Mouse (Mus musculus) gastrocnemius, postnatal 36 days (tissue): ENCODE measurements around the gene Saa3. TPM values are rescaled to one million over a fixed set of nuclear protein-coding genes. Genes with fewer than 3 reads are reported as not detected.
"Not testable (repeated sequence)": the region's sequence is repeated elsewhere in the genome, so short reads cannot be mapped to it uniquely, and the experiment has no call there.

ENCODE experiments used
- DNase-seq, 2 experiments: peaks; one replicate each; pipeline ENCODE4 v3.0.0; 2022
- intact Hi-C: fragments of 180-260 bp; cut with DNase I; formaldehyde crosslinking; loops from one replicate; pipeline ENCODE4 v1.15.1; 2025
- total RNA-seq, 2 experiments: library from RNA; stranded (reverse); gene quantifications; 2 replicates each; pipeline ENCODE4 v1.2.3; 2021

Gene Saa3
- total RNA-seq, 2 experiments from 2014 or later: not detected

DNA sequence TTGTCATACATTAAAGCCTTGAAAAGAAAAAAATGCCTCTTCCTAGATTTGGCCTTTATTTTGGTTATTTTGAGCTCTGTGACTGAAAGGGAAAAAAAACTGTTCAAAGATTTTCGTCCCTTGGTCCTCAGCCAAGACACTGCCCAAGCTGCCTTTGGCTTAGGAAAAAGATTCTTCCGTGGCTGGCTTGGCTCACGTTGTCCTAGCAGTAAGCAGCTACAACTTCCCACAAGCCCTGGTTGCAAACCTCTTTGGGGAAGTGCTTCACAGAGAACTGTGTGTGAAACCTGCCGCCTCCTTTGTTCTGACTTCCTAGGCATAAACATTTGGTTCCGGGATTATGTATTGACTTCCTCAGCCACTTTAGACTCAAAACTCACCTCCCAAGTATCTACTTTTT lies 1.4 kb upstream of the Saa3 start:
- DNase-seq: peak in 1 of 2 experiments; percentile 12
- intact Hi-C loops: loop anchor here (2.0 kb wide), 1 partner anchor 52 kb away; no protein-coding TSS in a partner anchor

DNA sequence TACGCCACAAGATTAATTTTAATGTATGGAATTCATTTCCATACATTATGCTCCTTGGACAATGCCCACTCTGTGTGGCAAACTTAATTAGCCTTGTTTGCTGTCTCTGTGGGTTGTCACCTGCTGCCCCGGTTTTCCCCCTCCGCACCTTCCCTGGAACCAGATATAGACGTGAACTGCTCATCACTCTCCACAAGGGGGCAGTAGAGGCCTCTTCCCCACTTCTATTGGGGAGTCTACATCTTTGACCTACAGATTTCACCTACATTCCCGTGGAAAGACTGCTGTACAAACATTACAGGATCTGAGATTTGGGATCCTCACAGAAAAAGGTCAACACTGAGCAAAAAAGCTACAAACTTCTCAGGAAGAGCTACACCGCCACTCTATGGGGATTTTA lies 982 bp downstream of the Saa3 start:
- DNase-seq: peak; percentile 20 to 41

DNA sequence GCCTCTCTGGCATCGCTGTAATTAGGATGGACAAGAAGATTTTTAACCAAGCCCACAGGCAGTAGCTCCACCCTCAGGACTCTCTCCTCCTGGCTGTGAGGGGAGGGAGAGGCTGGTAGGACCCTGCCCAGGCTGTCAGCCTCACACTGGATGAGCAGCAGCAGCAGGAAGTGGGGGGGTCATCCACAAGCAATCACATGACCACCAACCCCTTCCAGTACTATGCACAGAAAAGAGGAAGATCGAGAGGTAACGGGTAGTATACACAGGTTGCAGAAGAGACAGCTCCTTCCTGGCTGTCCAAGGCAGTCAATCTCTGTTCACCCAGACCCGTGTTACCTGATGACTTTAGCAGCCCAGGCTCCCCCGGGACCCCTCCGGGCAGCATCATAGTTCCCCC lies 3.2 kb downstream of the Saa3 start:
- intact Hi-C loops: no loop called here
- no peak for DNase-seq

More for the DNA sequence above, 982 bp downstream of the Saa3 start:
- intact Hi-C loops: no loop called here

DNA sequence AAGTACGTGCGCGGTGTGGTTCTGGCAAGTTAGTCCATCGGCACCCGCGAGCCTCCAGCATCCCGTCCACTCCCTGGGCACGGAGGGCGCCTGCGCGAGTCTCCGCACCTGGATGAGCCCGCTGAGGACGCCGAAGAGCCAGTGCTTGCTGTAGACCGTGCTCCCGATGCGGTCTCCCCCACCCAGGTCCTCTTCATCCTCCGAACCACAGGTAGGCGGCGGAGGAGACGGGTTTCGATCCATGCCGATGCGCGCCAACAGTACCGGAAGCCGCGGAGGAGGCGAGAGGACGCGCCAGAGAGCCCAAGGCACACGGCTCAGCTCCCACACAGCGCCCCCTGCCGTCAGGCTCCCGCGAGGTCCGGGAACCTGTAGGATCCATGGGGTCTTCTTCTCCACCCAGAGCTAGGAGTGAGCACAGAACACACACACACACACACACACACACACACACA lies 5.1 kb downstream of the Saa3 start, which contains the start of gene Saal1:
Saal1 (minus strand) TSS at position 291 of the 455 bp plus-strand sequence.
- intact Hi-C loops: no loop called here
- peak; percentile 77 to 82 for DNase-seq

DNA sequence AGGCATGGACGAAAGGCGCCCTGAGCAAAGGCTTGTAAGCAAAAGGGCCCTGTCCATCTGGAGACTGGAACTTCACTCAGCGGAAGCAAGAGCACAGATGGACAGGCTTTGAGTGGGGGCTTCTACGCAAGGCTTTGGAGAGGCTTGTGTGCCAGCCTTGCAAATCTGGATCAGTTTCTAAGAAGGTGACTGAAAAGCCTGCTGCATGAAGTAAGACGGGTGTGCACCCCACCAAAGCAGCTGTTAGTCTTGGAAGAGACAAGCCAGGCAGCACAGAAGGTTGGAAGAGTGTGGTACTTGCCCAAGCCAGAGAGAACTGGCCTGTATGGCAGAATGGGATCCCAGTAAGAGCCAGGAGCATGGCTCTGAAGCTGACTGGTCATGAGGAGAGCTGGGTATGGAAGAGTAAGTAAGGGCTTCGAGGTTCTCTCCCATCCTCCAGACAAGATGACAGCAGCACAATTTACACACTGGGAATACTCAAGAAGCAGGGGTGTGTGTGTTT lies 14.9 kb downstream of the Saa3 start:
- intact Hi-C loops: no loop called here
- DNase-seq: no peak

DNA sequence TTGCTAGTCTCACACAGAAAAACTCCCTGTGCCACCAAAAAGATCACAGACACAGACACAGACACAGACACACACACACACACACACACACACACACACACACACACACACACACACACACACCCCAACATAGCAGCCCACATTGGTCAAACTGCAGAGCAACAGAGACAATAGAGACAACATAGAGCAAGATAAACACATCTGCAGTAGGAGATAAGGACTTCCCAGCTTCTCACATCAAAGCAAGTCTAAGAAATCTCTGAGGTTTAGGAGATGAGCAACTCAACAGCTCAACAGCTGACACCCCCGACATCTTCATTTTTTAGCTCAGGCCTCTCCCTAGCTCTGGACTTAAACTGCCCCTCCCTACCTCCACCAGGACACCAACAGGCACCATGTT lies 18.7 kb downstream of the Saa3 start:
- no peak for DNase-seq
- intact Hi-C loops: no loop called here

DNA sequence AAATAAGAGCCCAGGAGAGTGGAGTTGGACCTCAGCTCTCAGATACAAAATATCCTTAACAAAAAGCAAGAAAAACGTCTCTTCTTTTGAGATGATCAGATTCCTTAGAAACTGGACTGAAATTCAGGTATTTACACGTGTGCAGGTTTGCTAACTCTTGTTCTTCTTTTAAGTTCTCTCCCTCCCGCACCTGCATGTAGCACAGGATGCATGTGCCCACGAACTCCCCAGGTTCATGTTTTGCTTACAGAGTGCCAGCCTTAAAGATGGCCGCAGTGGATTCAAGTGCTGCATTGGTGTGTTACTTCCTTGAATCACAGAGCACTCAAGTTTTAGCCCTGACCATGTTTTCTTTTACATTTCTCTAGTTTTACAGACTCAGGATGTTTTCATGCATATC lies 28.7 kb downstream of the Saa3 start:
- no peak for DNase-seq
- intact Hi-C loops: no loop called here

DNA sequence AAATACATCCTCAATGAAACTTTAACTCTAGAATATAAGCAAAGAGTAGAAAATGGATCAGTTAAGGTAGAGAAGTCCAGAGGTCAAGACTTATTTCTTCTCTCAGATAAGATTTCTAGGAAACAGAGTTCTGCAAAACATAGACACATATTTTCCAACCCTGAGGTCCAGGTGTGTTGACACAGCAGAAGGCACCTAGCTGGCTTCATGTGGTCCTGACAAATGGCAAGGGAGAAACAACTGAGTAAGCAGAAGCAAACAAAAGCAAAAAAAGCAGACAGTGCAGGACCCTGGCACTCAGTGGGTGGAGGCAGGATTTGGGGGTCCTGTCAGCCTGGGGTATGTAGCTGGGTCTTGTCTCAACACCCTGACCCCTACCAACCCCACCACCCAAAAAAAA lies 34.8 kb downstream of the Saa3 start:
- no peak for DNase-seq
- intact Hi-C loops: no loop called here

DNA sequence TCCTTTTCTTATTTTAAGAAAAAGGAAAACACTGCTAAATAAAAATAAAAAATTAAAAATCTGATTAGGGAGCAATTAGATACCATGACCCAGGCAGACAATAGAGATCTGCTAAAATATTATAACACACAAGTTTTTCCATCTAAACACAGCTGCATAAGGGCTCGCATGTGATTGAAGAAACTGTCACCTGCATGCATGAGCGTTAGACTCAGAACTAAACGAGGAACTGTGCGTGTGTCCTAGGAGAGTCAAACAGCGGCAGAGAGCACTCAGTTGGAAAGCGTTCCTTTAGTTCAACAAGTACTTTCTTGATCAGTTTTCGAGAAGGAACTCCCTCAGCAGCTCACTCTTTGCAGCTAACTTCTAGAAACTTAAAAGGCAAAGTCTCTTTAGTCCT lies 36.5 kb downstream of the Saa3 start:
- DNase-seq, intact Hi-C loops: not testable (repeated sequence)

DNA sequence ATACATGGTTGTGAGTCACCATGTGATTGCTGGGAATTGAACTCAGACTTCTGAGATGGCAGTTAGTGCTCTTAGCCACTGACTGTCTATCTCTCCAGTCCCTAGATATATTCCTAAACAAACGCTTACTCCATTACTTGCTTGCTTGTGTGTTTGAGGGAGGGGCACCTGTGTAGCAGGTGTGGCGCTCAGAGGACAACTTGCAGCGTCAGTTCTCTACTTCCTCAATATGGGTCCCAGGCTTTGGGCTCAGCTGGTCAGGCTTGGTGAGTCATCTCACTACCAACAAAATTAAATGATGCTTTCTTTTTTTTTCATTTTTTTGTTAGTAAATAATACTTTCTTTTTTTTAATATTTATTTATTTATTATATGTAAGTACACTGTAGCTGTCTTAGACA lies 37.1 kb downstream of the Saa3 start:
- intact Hi-C loops: no loop called here
- DNase-seq: no peak

DNA sequence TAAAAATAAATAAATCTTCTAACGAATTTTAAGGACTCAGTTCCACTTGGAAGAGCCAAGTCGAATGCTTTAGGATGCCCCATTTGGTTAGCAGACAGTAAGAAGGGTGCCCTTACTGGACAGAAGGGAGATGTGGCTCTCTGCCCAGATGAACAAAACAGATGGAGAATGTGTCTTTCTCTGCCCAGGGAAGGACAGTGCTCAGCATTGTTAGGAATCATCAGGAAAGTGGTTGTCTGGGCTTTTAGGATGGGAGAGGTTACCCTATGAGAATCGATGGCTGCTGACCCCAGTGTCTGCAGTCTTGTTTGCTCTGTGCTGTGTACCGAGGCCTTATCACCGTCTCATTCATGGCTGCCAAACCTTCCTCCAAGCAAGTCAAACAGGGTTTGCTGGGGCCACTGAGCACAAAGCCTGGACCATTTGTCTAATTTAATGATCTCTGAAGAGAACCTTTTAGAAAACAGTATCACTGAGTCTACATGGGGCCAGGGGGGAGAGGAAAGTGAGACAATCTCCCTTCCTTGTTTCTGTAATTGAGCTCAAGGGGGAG lies 38.6 kb downstream of the Saa3 start:
- intact Hi-C loops: no loop called here
- DNase-seq: no peak

DNA sequence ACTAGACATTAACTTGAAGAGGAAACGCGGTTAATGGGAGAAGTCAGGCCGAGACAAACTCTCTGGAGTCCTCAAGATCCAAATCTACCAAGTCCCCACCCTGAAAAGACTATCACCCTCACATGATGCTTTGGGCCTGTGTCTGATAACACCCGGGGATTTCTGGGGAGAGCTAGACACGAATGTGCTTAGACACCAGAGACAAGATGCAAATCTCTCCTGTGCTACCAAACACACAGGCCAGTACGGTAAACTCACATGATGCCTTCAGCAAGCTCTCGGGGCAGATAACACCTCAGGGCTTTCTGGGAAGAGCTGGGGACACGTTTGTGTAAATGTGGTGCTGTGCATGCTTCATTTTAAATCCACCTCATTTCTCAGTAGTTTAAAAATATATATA lies 39.6 kb downstream of the Saa3 start:
- DNase-seq: no peak
- intact Hi-C loops: no loop called here

DNA sequence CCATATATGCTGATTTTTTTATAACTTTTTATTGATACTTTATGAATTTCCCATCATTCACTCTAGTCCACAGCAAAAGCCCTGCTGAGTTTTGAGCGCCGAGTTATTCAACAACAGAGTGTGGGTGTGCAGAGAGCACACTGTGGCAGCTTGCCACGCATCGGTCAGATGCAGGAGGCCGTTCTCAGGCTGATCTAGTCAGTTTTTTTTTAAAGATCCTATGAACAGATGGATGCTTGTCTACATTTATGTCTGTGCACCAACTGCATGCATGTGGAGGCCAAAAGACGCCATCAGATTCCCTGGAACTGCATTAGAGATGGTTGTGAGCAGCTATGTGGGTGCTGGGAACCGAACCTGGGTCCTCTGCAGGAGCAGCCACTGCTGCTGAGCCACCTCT lies 40.4 kb downstream of the Saa3 start:
- intact Hi-C loops: no loop called here
- DNase-seq: no peak

DNA sequence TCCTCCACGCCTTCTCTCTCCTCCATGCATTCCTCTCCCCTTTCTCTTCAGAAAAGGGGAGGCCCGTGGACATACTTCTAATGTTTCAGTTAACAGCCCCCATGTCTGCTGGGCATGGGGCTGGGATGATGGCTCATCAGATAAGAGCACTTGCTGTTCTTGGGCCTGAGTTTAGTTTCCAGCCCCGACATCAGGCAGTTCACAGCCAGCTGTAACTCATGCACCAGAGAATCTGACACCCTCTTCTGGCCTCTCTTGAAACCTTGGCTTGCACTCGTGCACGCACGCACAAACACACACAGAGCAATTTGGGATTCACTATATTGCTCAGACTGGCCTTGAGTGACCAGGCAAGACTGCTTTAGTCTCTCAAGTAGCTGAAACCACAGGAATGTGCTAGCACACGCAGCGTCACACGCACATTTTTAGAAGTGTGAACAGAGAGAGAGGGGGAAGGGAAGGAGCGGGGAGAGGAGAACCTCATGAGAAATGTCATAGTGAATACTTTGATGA lies 43.3 kb downstream of the Saa3 start, which contains the start of gene Tph1:
Tph1 (minus strand) TSS at position 378 of the 513 bp plus-strand sequence.
- intact Hi-C loops: no loop called here
- no peak for DNase-seq

DNA sequence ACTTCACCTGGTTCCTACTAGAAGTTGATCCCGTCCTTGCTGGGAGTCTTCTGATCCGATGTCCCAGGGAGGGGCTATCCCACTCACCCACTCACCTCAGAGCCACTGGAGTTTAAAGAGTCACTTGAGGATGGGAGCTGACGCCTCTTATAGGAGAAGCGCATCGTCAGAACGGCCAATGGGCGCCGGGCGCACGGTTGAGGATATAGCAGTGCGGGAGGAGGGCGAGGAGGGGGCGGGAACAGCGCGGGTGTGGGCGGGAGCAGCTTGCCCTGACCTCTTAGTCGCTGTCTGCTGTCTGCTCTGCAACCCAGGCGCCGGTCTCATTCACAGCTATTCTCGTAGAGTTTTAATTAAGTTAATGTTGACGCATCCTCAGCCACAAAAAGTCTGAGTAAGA lies 48.2 kb downstream of the Saa3 start:
- DNase-seq: no peak
- intact Hi-C loops: no loop called here

DNA sequence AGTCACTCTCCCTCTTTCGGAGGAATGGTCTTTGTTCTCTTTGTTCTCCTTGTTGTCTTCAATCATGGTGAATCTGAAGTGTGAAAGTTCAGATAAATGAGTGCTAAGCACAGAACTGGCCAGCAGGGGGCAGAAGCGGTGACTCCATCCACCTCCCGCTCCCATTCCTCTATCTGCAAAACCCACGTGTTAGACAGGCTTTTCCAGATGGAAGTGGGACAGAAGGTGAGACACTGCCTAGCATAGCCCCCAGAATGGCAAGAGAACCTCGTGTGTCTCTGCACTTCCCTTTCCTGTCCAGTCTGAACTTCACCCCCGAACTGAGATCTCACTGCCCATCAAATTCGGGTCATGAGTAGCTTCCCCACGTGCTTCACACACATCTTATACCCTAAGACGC lies 50.3 kb downstream of the Saa3 start:
- DNase-seq: no peak
- intact Hi-C loops: no loop called here

Other genes with a start within 250 kb of the Saa3 start
- gene Sergef, start 75.9 kb downstream of the Saa3 start, total RNA-seq: 1 to 10 TPM; 3.0 to 3.1 TPM
- under 1 TPM; 0.69 to 0.79 TPM for gene Tph1, start 43.2 kb downstream of the Saa3 start, total RNA-seq
- 1 to 10 TPM; 2.6 to 2.7 TPM for gene Saal1, start 5.0 kb downstream of the Saa3 start, total RNA-seq
- not detected for gene Saa4, start 16.9 kb upstream of the Saa3 start, total RNA-seq
- not detected for gene Saa1, start 27.3 kb upstream of the Saa3 start, total RNA-seq
- gene Saa2, start 36.1 kb upstream of the Saa3 start, total RNA-seq: not detected
- gene Hps5, start 80.4 kb upstream of the Saa3 start, total RNA-seq: 10 to 100 TPM in 1 of 2 experiments, 1 to 10 TPM in 1; 8.7 to 12.2 TPM
- 10 to 100 TPM; 14.0 to 14.8 TPM for gene Gtf2h1, start 80.4 kb upstream of the Saa3 start, total RNA-seq
- 1,000 to 10,000 TPM; 2,924 to 3,276 TPM for gene Ldha, start 125.8 kb upstream of the Saa3 start, total RNA-seq
- gene Ldhc, start 145.5 kb upstream of the Saa3 start, total RNA-seq: not detected
- gene Tsg101, start 204.3 kb upstream of the Saa3 start, total RNA-seq: 10 to 100 TPM; 47.2 to 50.3 TPM
- gene Uevld, start 242.8 kb upstream of the Saa3 start, total RNA-seq: 1 to 10 TPM; 9.0 to 9.6 TPM